Mouse (Mus musculus): ENCODE data around the gene Rgs6.

DNA sequence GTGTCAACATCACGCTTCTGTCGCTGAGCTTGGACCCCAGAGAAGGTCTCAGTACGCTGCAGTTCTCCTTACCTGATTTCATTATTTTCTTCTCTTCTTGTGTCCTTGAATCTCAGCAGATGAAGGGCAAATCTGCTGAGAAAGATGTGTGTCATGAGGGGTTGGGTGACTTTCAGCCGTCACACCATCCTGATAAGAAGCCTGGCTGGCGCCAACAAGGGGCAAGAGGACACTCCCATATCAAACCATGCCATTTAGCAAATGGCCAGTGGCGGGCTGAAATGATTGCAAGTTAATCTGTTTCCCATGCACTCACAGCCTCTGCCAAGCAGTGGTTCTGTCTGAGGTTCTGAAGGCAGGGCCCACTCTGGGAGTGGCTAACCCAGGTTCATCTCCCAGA lies 428.4 kb downstream of the Rgs6 start:
- TF ChIP-seq CTCF (conservative IDR thresholded peaks at IDR 0.05; ENCODE audit: low read length) (no peak), NANOG (IDR thresholded peaks at IDR 0.05; ENCODE audit: borderline replicate concordance, low read length) (no peak), POU5F1 (IDR thresholded peaks at IDR 0.05; ENCODE audit: borderline replicate concordance, low read length) (no peak)

Measured in E14TG2a.4 (cell line).